Mouse (Mus musculus) heart, embryonic 13.5 days (tissue): ENCODE measurements around the gene Schip1. TPM values are rescaled to one million over a fixed set of nuclear protein-coding genes. Genes with fewer than 3 reads are reported as not detected.
A peak's percentile ranks its signal among the peaks of the same experiment; 100 is the strongest.

Experiments
- ATAC-seq: fragments of 200-750 bp; cut with Nextera tagmentation; 2 replicates; pipeline ENCODE4 v1.8.0; 2017; ENCODE audit warnings: moderate TSS enrichment; ENCODE audit not compliant: insufficient number of reproducible peaks, low FRiP score, low TSS enrichment; ENCODE audit errors: extremely low read depth
- H3K27ac ChIP-seq: fragments of 300-500 bp; sonication (generic); replicated peaks from 2 replicates; pipeline ENCODE4 v1.5.1; 2015; ENCODE audit warnings: moderate library complexity, mild to moderate bottlenecking, inconsistent platforms
- H3K27me3 ChIP-seq: fragments of 300-500 bp; sonication (generic); replicated peaks from 2 replicates; pipeline ENCODE4 v1.6.1; 2015; ENCODE audit warnings: mild to moderate bottlenecking, inconsistent platforms
- H3K36me3 ChIP-seq: fragments of 300-500 bp; sonication (generic); 2 replicates; pipeline ENCODE4 v1.6.1; 2015; ENCODE audit warnings: mild to moderate bottlenecking, inconsistent platforms
- H3K4me1 ChIP-seq: fragments of 300-500 bp; sonication (generic); 2 replicates; pipeline ENCODE4 v1.6.1; 2015; ENCODE audit warnings: inconsistent platforms
- H3K4me2 ChIP-seq: fragments of 300-500 bp; sonication (generic); 2 replicates; pipeline ENCODE4 v1.6.1; 2015; ENCODE audit warnings: inconsistent platforms, mild to moderate bottlenecking, moderate library complexity
- H3K4me3 ChIP-seq: fragments of 300-500 bp; sonication (generic); 2 replicates; pipeline ENCODE4 v1.5.1; 2015; ENCODE audit warnings: moderate library complexity, mild to moderate bottlenecking, inconsistent platforms
- H3K9ac ChIP-seq: fragments of 300-500 bp; sonication (generic); 2 replicates; pipeline ENCODE4 v1.6.1; 2015; ENCODE audit warnings: inconsistent platforms, mild to moderate bottlenecking, moderate library complexity
- H3K9me3 ChIP-seq: fragments of 300-500 bp; sonication (generic); 2 replicates; pipeline ENCODE4 v1.6.1; 2016; ENCODE audit warnings: inconsistent platforms
- WGBS: fragments of 180-500 bp; shearing (Covaris S2); methylation state at CpG from one replicate; pipeline ENCODE4 v1.1.7; 2015; ENCODE audit warnings: mixed read lengths; 5-methylcytosine and 5-hydroxymethylcytosine counted together
- polyA plus RNA-seq: library from polyadenylated mRNA; unstranded; fragments of >200 nt; fragmentation: Nextera tagmentation; extraction: Ambion mirVana; gene quantifications from 2 replicates; pipeline ENCODE4 v1.2.1, GENCODE M21; 2015

Schip1 gene
- polyA plus RNA-seq, 1 experiment from 2014 or later, result 52.4 TPM

DNA sequence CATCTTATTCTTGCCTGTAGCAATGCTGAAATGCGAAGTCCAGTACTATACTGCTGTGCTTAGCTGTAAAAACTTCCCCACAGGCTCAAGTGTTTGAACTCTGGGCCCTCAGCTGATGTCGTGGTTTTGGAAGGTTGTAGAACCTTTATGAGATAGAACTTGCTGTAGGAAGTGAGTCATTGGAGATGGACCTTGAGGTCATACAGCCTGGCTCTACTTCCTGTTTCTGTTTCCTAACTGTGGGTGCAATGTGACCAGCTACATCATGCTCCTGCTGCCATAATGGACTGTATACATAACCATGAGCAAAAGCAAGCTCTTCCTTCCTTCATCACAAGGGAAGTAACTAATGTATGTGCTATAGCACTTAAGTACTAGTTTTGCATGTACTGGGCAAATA, 383.9 kb downstream of the Schip1 start:
- H3K4me3 ChIP-seq, result no peak overlapping the region
- ATAC-seq, result no peak
- H3K36me3 ChIP-seq, result no peaks in the 10 kb centered on the region
- no peak overlapping the region for H3K4me2 ChIP-seq
- WGBS, result 65% methylated on average over 2 of the region's 2 CpGs
- H3K27ac ChIP-seq, result no peak overlapping the region
- peaks cover 11% of the 10 kb centered on the region for H3K4me1 ChIP-seq
- H3K9ac ChIP-seq, result no peak overlapping the region
- no peaks in the 10 kb centered on the region for H3K9me3 ChIP-seq
- no peaks in the 10 kb centered on the region for H3K27me3 ChIP-seq

DNA sequence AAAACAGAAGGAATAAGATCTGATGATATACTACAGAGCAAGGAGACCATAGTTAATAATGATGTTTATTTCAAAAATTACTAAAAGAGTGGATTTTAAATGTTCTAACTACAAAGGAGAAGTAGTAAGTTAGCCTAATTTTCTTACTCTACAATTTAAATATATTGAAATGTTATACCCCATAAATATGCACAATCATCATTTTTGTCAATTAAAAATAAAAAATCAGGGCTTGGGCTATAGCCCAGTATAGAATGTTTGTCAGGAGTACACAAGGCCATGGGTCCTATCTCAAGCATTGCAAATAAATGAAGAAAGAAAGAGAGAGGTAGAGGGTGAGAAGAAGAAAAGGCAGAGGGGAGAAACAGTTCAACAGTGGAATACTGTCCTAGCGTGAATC, 387.0 kb downstream of the Schip1 start:
- Histone ChIP-seq H3K36me3 (no peaks in the 10 kb centered on the region), H3K4me3 (no peak overlapping the region), H3K27me3 (no peaks in the 10 kb centered on the region), H3K4me1 (peaks cover 18% of the 10 kb centered on the region), H3K9ac (no peak overlapping the region), H3K27ac (no peak overlapping the region), H3K4me2 (no peak overlapping the region), H3K9me3 (no peaks in the 10 kb centered on the region)
- 95% methylated on average over 1 of the region's 1 CpGs for WGBS
- ATAC-seq, result no peak

DNA sequence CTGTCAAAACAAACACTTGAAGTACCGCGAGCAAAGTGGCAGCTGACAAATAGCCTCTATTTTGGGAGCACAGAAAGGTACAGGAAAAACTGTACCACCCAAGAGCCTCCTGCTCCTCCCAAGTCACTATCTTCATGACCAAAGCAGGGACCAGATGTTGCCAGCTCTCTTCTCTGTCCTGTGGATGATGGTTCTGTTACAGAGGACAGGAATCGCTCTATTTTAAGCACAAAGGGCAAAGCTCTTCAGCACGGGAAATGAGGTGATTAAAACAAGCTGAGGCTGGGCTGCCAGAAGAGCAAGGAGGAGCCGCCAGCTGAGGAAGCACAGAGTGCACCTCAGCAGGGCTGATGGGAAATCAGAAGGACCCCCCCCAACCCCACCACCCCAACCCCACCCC, 388.7 kb downstream of the Schip1 start:
- peak overlapping the region; percentile 56 for H3K4me2 ChIP-seq
- H3K4me1 ChIP-seq, result peaks cover 18% of the 10 kb centered on the region
- WGBS, result 4% methylated on average over 5 of the region's 5 CpGs
- H3K9me3 ChIP-seq, result no peaks in the 10 kb centered on the region
- ATAC-seq, result no peak; the same call in 1 of the 2 replicates
- H3K27me3 ChIP-seq, result no peaks in the 10 kb centered on the region
- no peak overlapping the region for H3K9ac ChIP-seq
- H3K36me3 ChIP-seq, result no peaks in the 10 kb centered on the region
- H3K4me3 ChIP-seq, result 0 out of 2 replicates have a peak overlapping the region, but pooled peaks have one; percentile 10
- peak overlapping the region; percentile 53 for H3K27ac ChIP-seq

DNA sequence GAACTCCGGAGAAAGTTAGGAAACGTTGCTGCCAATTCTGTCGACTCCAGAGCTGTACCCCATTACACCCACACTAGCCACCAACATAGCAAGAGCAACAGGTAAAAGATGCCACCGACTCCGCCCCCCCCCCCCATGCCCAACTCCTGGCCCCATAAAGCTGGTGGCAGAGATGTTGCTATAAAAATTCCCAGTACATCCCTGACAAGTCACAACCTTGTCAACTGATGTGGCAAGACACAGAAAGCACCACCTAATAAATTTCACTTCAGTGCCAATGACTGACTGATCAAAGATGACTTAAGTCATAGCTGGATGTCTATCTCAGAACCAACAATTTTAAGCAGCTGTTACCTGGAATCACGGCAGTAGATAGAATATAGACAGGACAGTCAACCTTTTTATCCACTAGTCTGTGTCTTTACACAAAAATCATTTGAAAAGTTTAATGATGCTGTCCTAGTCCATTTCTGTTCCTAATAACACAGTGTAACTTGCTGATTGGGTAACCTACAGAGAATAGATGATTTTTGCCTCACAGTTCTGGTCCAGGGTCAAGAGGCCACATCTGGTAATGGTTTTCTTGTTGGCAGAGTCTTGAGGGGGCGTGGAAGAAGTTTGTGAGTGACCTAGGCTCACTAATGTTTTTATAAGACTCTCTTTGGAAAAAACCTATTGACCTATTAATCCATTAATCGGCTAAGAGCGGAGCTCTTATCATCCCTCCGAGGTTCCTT, 389.3 kb downstream of the Schip1 start:
- Histone ChIP-seq H3K4me2 (peak overlapping the region; percentile 56), H3K9me3 (no peaks in the 10 kb centered on the region), H3K27ac (peak overlapping the region; percentile 53), H3K4me1 (peaks cover 18% of the 10 kb centered on the region), H3K36me3 (no peaks in the 10 kb centered on the region), H3K9ac (no peak overlapping the region), H3K4me3 (no peak overlapping the region), H3K27me3 (no peaks in the 10 kb centered on the region)
- ATAC-seq, result no peak
- whole genome bisulfite sequencing, result 41% methylated on average over 10 of the region's 10 CpGs

DNA sequence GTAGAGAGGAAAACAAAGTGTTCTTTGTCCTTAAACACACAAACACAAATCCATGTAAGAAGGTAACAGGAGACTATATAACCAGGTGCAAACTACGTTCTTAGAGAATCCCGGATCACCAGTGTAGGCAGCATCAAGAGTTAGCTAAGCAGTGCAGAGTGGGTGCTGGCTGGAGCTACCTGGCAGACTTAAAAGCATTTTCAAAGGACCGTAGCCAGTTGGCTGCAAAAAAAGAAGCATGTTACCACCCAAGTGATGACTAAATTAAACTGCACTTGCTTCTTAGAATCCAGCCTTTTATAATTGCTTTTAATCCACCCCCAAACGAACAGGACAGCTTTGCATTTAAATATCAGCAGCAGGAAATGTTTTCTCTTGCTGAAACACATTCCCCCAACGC, 402.0 kb downstream of the Schip1 start:
- H3K27me3 ChIP-seq, result no peaks in the 10 kb centered on the region
- no peaks in the 10 kb centered on the region for H3K9me3 ChIP-seq
- H3K4me3 ChIP-seq, result no peak overlapping the region
- 40% methylated on average over 5 of the region's 5 CpGs for WGBS
- H3K36me3 ChIP-seq, result no peaks in the 10 kb centered on the region
- ATAC-seq, result no peak
- H3K4me2 ChIP-seq, result no peak overlapping the region
- peak overlapping the region; percentile 86; the same call in 1 of the 2 replicates for H3K27ac ChIP-seq
- H3K4me1 ChIP-seq, result peaks cover 47% of the 10 kb centered on the region
- no peak overlapping the region for H3K9ac ChIP-seq

DNA sequence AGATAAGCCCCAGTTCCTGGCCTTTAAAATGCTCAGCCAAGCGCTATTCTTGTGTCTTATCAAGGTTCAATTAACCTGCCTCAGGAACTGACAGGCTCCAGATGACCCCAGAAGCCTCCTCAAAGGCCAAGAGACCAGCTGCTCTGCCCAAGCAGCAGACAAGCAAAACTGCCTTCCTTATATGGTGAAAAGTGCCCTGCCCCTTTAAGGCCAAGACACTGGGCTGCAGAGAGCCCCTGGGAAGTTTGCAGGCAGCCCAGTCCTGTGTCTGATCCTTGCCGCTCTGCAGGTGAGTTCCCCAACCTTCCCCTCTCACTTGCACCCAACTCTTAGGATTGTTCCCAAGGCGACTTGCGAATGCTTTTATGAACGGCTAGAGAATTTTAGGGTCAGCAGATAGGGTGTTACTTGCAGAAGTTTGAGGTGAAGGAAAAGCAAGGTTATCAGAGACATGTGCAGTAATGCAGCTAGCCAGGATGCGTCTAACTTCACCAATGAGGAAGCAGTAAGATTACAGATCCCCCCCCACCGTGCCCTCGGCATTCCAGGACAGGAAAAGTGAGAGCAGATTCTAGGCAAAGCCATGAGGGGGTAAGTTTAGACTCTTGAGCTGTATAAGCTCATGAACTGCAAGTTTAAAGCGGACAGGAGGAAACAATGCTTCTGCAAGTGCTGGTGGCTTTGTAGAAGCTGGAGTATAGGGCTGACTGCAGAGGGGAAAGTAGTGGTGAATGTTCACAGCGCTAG, 403.5 kb downstream of the Schip1 start:
- no peaks in the 10 kb centered on the region for H3K27me3 ChIP-seq
- no peaks in the 10 kb centered on the region for H3K36me3 ChIP-seq
- ATAC-seq, result peak; percentile 19; the same call in 1 of the 2 replicates
- peak overlapping the region; percentile 78 for H3K9ac ChIP-seq
- peak overlapping the region; percentile 86 for H3K27ac ChIP-seq
- peak overlapping the region; percentile 68 for H3K4me2 ChIP-seq
- H3K4me3 ChIP-seq, result peak overlapping the region; percentile 54
- H3K4me1 ChIP-seq, result peaks cover 47% of the 10 kb centered on the region
- WGBS, result 1% methylated on average over 10 of the region's 10 CpGs
- no peaks in the 10 kb centered on the region for H3K9me3 ChIP-seq

DNA sequence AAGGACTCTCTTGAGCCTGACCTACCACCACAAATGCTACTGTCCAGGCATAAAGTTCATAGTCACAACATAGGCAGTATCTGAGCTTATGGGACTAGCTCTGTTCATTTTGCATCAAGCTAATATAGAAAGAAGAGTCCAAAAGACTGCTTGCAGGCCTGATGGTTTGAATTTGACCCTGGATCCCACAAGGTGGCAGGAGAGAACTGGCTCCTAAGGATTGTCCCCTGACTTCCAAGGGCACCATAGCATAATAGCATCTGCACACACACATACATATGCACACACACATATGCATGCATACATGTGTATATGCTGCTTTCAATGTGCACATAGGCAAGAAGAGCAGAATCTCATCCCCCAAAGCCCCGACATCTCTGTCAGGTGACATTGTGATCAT, 405.0 kb downstream of the Schip1 start:
- Histone ChIP-seq H3K4me3 (peak overlapping the region; percentile 54), H3K4me1 (peaks cover 47% of the 10 kb centered on the region), H3K9ac (0 out of 2 replicates have a peak overlapping the region, but pooled peaks have one; percentile 78), H3K27ac (peak overlapping the region; percentile 86), H3K4me2 (peak overlapping the region; percentile 68), H3K36me3 (no peaks in the 10 kb centered on the region), H3K9me3 (no peaks in the 10 kb centered on the region), H3K27me3 (no peaks in the 10 kb centered on the region)
- 55% methylated on average over 1 of the region's 1 CpGs for whole genome bisulfite sequencing
- no peak for ATAC-seq

DNA sequence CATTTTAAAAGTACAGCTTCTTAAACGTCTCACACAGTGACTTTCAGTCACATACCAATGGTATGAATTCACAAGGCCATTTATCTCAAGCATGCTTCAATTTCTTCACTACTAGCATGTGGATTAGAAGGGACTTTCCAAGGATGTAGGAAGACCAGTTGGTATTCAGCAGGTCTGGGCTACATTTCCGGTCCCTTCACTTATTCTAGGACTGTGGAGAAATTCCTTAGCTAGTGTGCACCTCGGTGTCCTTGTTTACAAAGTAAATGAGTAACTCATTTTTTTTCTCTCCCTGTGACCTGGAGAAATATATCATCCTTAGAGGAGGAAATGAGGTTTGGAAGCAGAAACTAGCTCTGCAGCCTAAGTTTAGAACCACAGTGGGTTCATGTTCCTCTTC, 405.5 kb downstream of the Schip1 start:
- Histone ChIP-seq H3K4me1 (peaks cover 47% of the 10 kb centered on the region), H3K27ac (peak overlapping the region; percentile 59), H3K4me3 (peak overlapping the region; percentile 0; the same call in 1 of the 2 replicates), H3K36me3 (no peaks in the 10 kb centered on the region), H3K9me3 (no peaks in the 10 kb centered on the region), H3K9ac (peak overlapping the region; percentile 44; the same call in 1 of the 2 replicates), H3K4me2 (peak overlapping the region; percentile 68), H3K27me3 (no peaks in the 10 kb centered on the region)
- 30% methylated on average over 3 of the region's 3 CpGs for WGBS
- no peak for ATAC-seq

DNA sequence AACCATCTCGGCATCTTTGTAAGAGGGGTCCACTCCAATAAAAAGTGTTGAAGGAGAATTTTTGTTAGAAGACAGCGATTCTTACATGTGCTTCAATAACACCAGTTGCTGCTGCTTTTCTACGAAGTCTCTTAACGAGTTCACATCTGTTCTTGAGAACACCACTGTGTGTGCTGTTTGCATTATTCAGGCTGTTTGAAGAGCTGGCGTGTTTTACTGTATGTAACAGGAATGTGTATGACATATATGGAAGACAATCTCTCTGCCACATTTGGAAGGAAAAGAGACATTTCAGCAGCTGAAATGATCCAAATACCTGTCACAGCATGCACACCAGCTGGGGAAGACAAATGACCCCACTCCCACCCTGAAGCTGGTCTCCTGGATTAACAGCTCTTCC, 406.0 kb downstream of the Schip1 start:
- no peaks in the 10 kb centered on the region for H3K9me3 ChIP-seq
- H3K27ac ChIP-seq, result peak overlapping the region; percentile 59; the same call in 1 of the 2 replicates
- 0 out of 2 replicates have a peak overlapping the region, but pooled peaks have one; percentile 0 for H3K4me3 ChIP-seq
- H3K4me2 ChIP-seq, result peak overlapping the region; percentile 68
- no peaks in the 10 kb centered on the region for H3K27me3 ChIP-seq
- no peaks in the 10 kb centered on the region for H3K36me3 ChIP-seq
- ATAC-seq, result no peak
- WGBS, result 57% methylated on average over 5 of the region's 5 CpGs
- H3K4me1 ChIP-seq, result peaks cover 47% of the 10 kb centered on the region
- peak overlapping the region; percentile 44 for H3K9ac ChIP-seq

DNA sequence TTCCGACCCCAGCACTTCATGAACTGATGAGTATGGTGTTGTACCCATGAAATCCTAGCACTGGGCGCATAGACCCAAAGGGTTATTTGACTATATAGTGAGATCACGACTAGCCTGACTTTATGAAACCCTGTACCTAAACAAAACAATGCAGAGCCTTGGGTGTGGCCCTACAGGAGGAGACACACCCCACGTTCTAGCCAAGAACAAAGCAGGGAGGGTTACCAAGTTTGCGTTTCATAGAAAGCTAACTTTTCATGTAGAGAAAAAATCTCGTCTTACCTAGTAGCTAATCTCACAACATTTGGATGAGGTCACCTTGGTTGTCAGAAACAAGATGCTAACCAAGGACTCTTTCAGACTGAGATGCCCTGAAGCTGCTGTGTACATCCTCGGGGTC, 411.7 kb downstream of the Schip1 start:
- peaks cover 8% of the 10 kb centered on the region for H3K4me1 ChIP-seq
- no peaks in the 10 kb centered on the region for H3K27me3 ChIP-seq
- no peak overlapping the region for H3K27ac ChIP-seq
- H3K4me2 ChIP-seq, result no peak overlapping the region
- 80% methylated on average over 7 of the region's 7 CpGs for WGBS
- ATAC-seq, result no peak
- no peak overlapping the region for H3K4me3 ChIP-seq
- H3K36me3 ChIP-seq, result no peaks in the 10 kb centered on the region
- no peak overlapping the region for H3K9ac ChIP-seq
- no peaks in the 10 kb centered on the region for H3K9me3 ChIP-seq

DNA sequence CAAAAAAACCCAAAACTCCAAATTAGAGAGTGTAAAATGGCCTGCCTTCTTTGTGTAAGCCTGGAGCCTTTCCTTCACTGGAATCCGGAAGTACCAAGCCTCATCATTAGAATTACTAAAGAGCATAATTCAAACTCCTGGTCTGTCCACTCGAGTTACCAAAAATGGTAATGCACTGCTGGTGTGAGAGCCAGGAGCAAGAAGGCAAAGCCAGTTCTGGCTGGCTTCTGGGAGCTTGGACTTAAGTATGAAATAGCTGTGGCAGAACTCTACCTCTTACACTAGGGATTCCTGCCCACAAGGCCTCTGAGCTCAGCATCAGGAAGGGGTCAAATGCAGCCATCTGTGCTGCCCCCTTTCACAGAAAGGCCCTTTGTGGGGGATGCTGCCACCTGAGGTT, 412.9 kb downstream of the Schip1 start:
- Histone ChIP-seq H3K27ac (no peak overlapping the region), H3K9ac (no peak overlapping the region), H3K27me3 (no peaks in the 10 kb centered on the region), H3K36me3 (no peaks in the 10 kb centered on the region), H3K9me3 (no peaks in the 10 kb centered on the region), H3K4me3 (no peak overlapping the region), H3K4me1 (peaks cover 8% of the 10 kb centered on the region), H3K4me2 (no peak overlapping the region)
- WGBS, result 48% methylated on average over 2 of the region's 2 CpGs
- no peak for ATAC-seq
